Mouse (Mus musculus) CH12.LX (cell line): ENCODE data around the gene Tial1. TPM values are rescaled to one million over a fixed set of nuclear protein-coding genes. Genes with fewer than 3 reads are reported as not detected.

Source experiments
- DNase-seq: peaks from one replicate; pipeline ENCODE4 v3.0.0-alpha.2; 2013; ENCODE audit errors: extremely low read depth
- H3K27ac ChIP-seq: 2 replicates; pipeline ENCODE4 v1.5.1; 2012; ENCODE audit warnings: low read depth, mild to moderate bottlenecking, control low read depth, moderate library complexity; ENCODE audit not compliant: insufficient read depth
- H3K27me3 ChIP-seq: replicated peaks from 2 replicates; pipeline ENCODE3; 2012; ENCODE audit warnings: inconsistent platforms
- H3K36me3 ChIP-seq, 2 experiments: replicated peaks in 1 of 2; 2 replicates each; pipeline versions ENCODE3 to v1.6.1; 2012; ENCODE audit warnings: inconsistent platforms in 1 of 2, low read length in 1 of 2, mild to moderate bottlenecking in 1 of 2, mixed read lengths in 1 of 2, moderate library complexity in 1 of 2; ENCODE audit not compliant: control insufficient read depth in 1 of 2, insufficient read depth in 1 of 2
- H3K4me1 ChIP-seq, 2 experiments: 2 replicates each; pipeline ENCODE4 v1.6.1; 2012; ENCODE audit warnings: inconsistent platforms in 1 of 2, moderate library complexity in 1 of 2; ENCODE audit not compliant: insufficient read depth in 2 of 2, control insufficient read depth in 1 of 2
- H3K4me2 ChIP-seq: 2 replicates; pipeline ENCODE4 v1.6.1; 2012; ENCODE audit warnings: low read depth, mild to moderate bottlenecking, control low read depth; ENCODE audit not compliant: poor library complexity, insufficient read depth, severe bottlenecking
- H3K4me3 ChIP-seq, 3 experiments: fragments of 150-350 bp in 1 of 3; sonication (generic) in 1 of 3; replicated peaks in 1 of 3; 2 replicates each; pipeline versions ENCODE3 to v1.5.1; 2011 to 2012; ENCODE audit warnings: low read depth in 2 of 3, low read length in 2 of 3, mild to moderate bottlenecking in 2 of 3, moderate library complexity in 2 of 3, control low read depth in 1 of 3, improper control_type of control experiment in 1 of 3, inconsistent platforms in 1 of 3, mixed read lengths in 1 of 3; ENCODE audit not compliant: poor library complexity in 1 of 3
- H3K79me2 ChIP-seq: replicated peaks from 2 replicates; pipeline ENCODE4 v1.6.1; 2012; ENCODE audit warnings: mild to moderate bottlenecking, moderate library complexity; ENCODE audit not compliant: control insufficient read depth, poor library complexity, insufficient read depth, severe bottlenecking; ENCODE audit errors: extremely low read depth
- H3K9ac ChIP-seq: 2 replicates; pipeline ENCODE4 v1.6.1; 2012; ENCODE audit warnings: low read depth, mild to moderate bottlenecking, control low read depth, moderate library complexity; ENCODE audit not compliant: insufficient read depth
- H3K9me3 ChIP-seq: replicated peaks from 2 replicates; pipeline ENCODE3; 2012; ENCODE audit warnings: low read length, inconsistent platforms, mixed read lengths
- CHD1 ChIP-seq: IDR thresholded peaks from 2 replicates; pipeline ENCODE4 v1.6.1; 2012; ENCODE audit warnings: low read depth, low read length, improper control_type of control experiment, inconsistent platforms
- CTCF ChIP-seq, 2 experiments: IDR thresholded peaks in 1 of 2; conservative IDR thresholded peaks in 1 of 2; 2 replicates each; pipeline ENCODE4 v1.5.1; 2011 to 2012; ENCODE audit warnings: low read depth in 2 of 2, low read length in 2 of 2, improper control_type of control experiment in 1 of 2, inconsistent platforms in 1 of 2, mild to moderate bottlenecking in 1 of 2, moderate library complexity in 1 of 2
- E2F4 ChIP-seq: IDR thresholded peaks from 2 replicates; pipeline ENCODE4 v1.6.1; 2011; ENCODE audit warnings: low read depth, low read length, improper control_type of control experiment; ENCODE audit not compliant: insufficient replicate concordance
- EP300 ChIP-seq: IDR thresholded peaks from 2 replicates; pipeline ENCODE4 v1.6.1; 2011; ENCODE audit warnings: low read length, improper control_type of control experiment
- ETS1 ChIP-seq: conservative IDR thresholded peaks from 2 replicates; pipeline ENCODE4 v1.6.1; 2012; ENCODE audit warnings: low read depth, mild to moderate bottlenecking, inconsistent platforms, low read length, improper control_type of control experiment, moderate library complexity
- GABPA ChIP-seq: IDR thresholded peaks from 2 replicates; pipeline ENCODE4 v1.6.1; 2012; ENCODE audit warnings: low read depth, low read length, improper control_type of control experiment, inconsistent platforms; ENCODE audit not compliant: insufficient replicate concordance
- JUN ChIP-seq: IDR thresholded peaks from 2 replicates; pipeline ENCODE4 v1.6.1; 2011; ENCODE audit warnings: low read depth, mild to moderate bottlenecking, low read length, improper control_type of control experiment, moderate library complexity; ENCODE audit not compliant: insufficient read depth
- KAT2A ChIP-seq: IDR thresholded peaks from 2 replicates; pipeline ENCODE4 v1.6.1; 2012; ENCODE audit warnings: low read length, improper control_type of control experiment, inconsistent platforms; ENCODE audit not compliant: insufficient replicate concordance
- MAFK ChIP-seq: IDR thresholded peaks from 2 replicates; pipeline ENCODE4 v1.6.1; 2011; ENCODE audit warnings: low read length, improper control_type of control experiment; ENCODE audit not compliant: insufficient replicate concordance
- MAX ChIP-seq: IDR thresholded peaks from 2 replicates; pipeline ENCODE4 v1.6.1; 2011; ENCODE audit warnings: low read length, improper control_type of control experiment
- MEF2A ChIP-seq: IDR thresholded peaks from 2 replicates; pipeline ENCODE4 v1.6.1; 2014; ENCODE audit warnings: low read depth, mild to moderate bottlenecking, inconsistent platforms, low read length, improper control_type of control experiment, borderline replicate concordance
- MXI1 ChIP-seq: IDR thresholded peaks from 2 replicates; pipeline ENCODE4 v1.6.1; 2011; ENCODE audit warnings: mild to moderate bottlenecking, low read depth, low read length, improper control_type of control experiment
- NELFE ChIP-seq: IDR thresholded peaks from 2 replicates; pipeline ENCODE4 v1.6.1; 2011; ENCODE audit warnings: low read depth, low read length, improper control_type of control experiment
- NRF1 ChIP-seq: IDR thresholded peaks from 2 replicates; pipeline ENCODE4 v1.6.1; 2014; ENCODE audit warnings: low read depth, mild to moderate bottlenecking, inconsistent platforms, low read length, improper control_type of control experiment, moderate library complexity
- PAX5 ChIP-seq: IDR thresholded peaks from 2 replicates; pipeline ENCODE4 v1.6.1; 2012; ENCODE audit warnings: low read length, inconsistent platforms, mixed read lengths
- POLR2A ChIP-seq: IDR thresholded peaks from 2 replicates; pipeline ENCODE4 v1.6.1; 2011; ENCODE audit warnings: low read depth, mild to moderate bottlenecking, improper control_type of control experiment, low read length
- RCOR1 ChIP-seq: conservative IDR thresholded peaks from 2 replicates; pipeline ENCODE4 v1.6.1; 2012; ENCODE audit warnings: low read depth, mild to moderate bottlenecking, inconsistent platforms, low read length, improper control_type of control experiment
- TBP ChIP-seq: conservative IDR thresholded peaks from 2 replicates; pipeline ENCODE4 v1.6.1; 2011; ENCODE audit warnings: low read depth, low read length, improper control_type of control experiment
- TCF12 ChIP-seq: IDR thresholded peaks from 2 replicates; pipeline ENCODE4 v1.6.1; 2014; ENCODE audit warnings: low read depth, mild to moderate bottlenecking, inconsistent platforms, low read length, improper control_type of control experiment
- USF1 ChIP-seq: IDR thresholded peaks from 2 replicates; pipeline ENCODE4 v1.6.1; 2014; ENCODE audit warnings: low read depth, mild to moderate bottlenecking, inconsistent platforms, low read length, improper control_type of control experiment
- ZNF384 ChIP-seq: IDR thresholded peaks from 2 replicates; pipeline ENCODE4 v1.6.1; 2012; ENCODE audit warnings: low read depth, low read length, improper control_type of control experiment, inconsistent platforms
- dilution Hi-C: fragments of 300-500 bp; cut with MboI; formaldehyde crosslinking; loops from 2 replicates; pipeline ENCODE4 v1.14.3; 2020; ENCODE audit warnings: low sequenced_read_pairs; ENCODE audit not compliant: extremely low pct_unique_long_range_greater_than_20kb, extremely low pct_ligation_motif_present
- in situ Hi-C: fragments of 300-500 bp; cut with MboI; formaldehyde crosslinking; loops from 3 replicates; pipeline ENCODE4 v1.14.3; 2019; ENCODE audit warnings: low sequenced_read_pairs, low pct_ligation_motif_present, low pct_unique_long_range_greater_than_20kb, mixed read lengths
- polyA plus RNA-seq: library from polyadenylated mRNA; unstranded; fragments of >175 nt; gene quantifications from 2 replicates; pipeline ENCODE4 v1.2.1, GENCODE M21; 2012; ENCODE audit warnings: low read depth; ENCODE audit not compliant: insufficient read length
- total RNA-seq, 2 experiments: library from RNA; depleted of rRNA; stranded (reverse); fragments of 300-350 nt in 1 of 2; fragments of >200 nt in 1 of 2; gene quantifications; 2 replicates each; pipeline ENCODE4 v1.2.3; 2012 to 2014

Gene Tial1
- total and polyA plus RNA-seq, 3 experiments: 43.2 to 101 (median 52.9) TPM

DNA sequence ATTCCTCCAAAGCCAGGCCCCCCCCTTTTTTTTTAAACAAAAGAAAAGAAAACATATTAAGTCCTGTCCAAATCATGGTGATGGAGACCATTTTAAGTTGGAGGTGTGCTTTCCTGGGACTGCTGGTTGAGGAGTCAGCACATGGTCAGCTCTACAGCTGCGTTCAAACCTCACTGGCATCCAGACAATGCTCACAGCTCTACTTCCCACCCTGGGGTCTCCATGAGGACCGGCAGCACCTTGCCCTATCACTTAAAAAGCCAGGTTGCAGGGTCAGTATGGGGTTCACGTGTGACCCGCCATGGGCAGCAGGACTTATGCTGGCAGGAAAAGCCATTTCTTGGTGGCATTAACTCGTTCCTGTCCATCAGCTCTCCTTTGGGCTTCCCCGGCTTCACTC lies 57.9 kb downstream of the Tial1 start:
- H3K4me2 ChIP-seq: no peak overlapping the region
- TF ChIP-seq EP300 (no peak), TCF12 (no peak), MAX (no peak), KAT2A (no peak), ETS1 (no peak), JUN (no peak), CHD1 (no peak), PAX5 (no peak), TBP (no peak), MXI1 (no peak), MEF2A (no peak), USF1 (no peak), NELFE (no peak)
- peaks cover 0 to 1% of the 10 kb centered on the region in 2 experiments for H3K36me3 ChIP-seq
- no peak for DNase-seq
- no peaks in the 10 kb centered on the region for H3K79me2 ChIP-seq
- H3K4me3 ChIP-seq: no peak overlapping the region
- H3K4me1 ChIP-seq: peaks cover 4 to 6% of the 10 kb centered on the region in 2 experiments
- dilution Hi-C loops: no loop called here
- no peak overlapping the region for H3K9ac ChIP-seq
- H3K9me3 ChIP-seq: peaks cover 7% of the 10 kb centered on the region
- H3K27ac ChIP-seq: no peak overlapping the region
- H3K27me3 ChIP-seq: no peaks in the 10 kb centered on the region
- in situ Hi-C loops: no loop called here

GRCm38 (mm10) chr7:128403128-128403527 lies 58.4 kb downstream of the Tial1 start:
- Histone ChIP-seq H3K79me2 (no peaks in the 10 kb centered on the region), H3K36me3 (peaks cover 0 to 1% of the 10 kb centered on the region in 2 experiments), H3K27me3 (no peaks in the 10 kb centered on the region), H3K4me3 (no peak overlapping the region), H3K9me3 (peaks cover 7% of the 10 kb centered on the region), H3K27ac (no peak overlapping the region), H3K4me2 (no peak overlapping the region), H3K4me1 (peaks cover 9 to 11% of the 10 kb centered on the region in 2 experiments), H3K9ac (no peak overlapping the region)
- dilution Hi-C loops (no loop called here), in situ Hi-C loops (no loop called here)
- TF ChIP-seq RCOR1 (no peak), CHD1 (no peak), E2F4 (no peak), USF1 (no peak), CTCF (conservative IDR thresholded peaks at IDR 0.05 in 1 of 2, IDR thresholded peaks at IDR 0.05 in 1 of 2; ENCODE audit: low read depth in 2 of 2, low read length in 2 of 2) (no peak), MAX (no peak), EP300 (no peak), TBP (no peak), NELFE (no peak), POLR2A (no peak), GABPA (no peak), MEF2A (no peak), NRF1 (no peak), ZNF384 (no peak), KAT2A (no peak), JUN (no peak), MAFK (no peak)
- no peak for DNase-seq
